Mouse (Mus musculus) kidney, adult 2 months (tissue): Measurements from ENCODE around the gene Rasa2.

Source experiments
- CTCF ChIP-seq: fragments of 200-500 bp; conservative IDR thresholded peaks from 2 replicates; pipeline ENCODE4 v1.5.1; 2011; ENCODE audit warnings: low read depth, mild to moderate bottlenecking, control low read depth, low read length, moderate library complexity, mixed read lengths; ENCODE audit not compliant: insufficient read depth, insufficient read length
- POLR2A ChIP-seq: fragments of 200-500 bp; IDR thresholded peaks from one replicate; pipeline ENCODE4 v1.6.1; 2011; ENCODE audit warnings: low read depth, low read length, control low read depth

- no peak for TF ChIP-seq CTCF
- no peak for TF ChIP-seq POLR2A
Observed at GRCm38 (mm10) chr9:96671249-96671648, 39.8 kb upstream of the Rasa2 start.
